Mouse (Mus musculus) cerebellum, adult 8-10 months (tissue): ENCODE data around the gene Rpl36al.
A peak's percentile ranks its signal among the peaks of the same experiment; 100 is the strongest.

Experiments
- DNase-seq: peaks from one replicate; pipeline ENCODE4 v3.0.0; 2022

Rpl36al gene

GRCm38 (mm10) chr12:69183583-69184308, at the start of gene Rpl36al, which contains the start of gene Mgat2:
TSS of gene Rpl36al (minus strand) at chr12:69184083.
TSS of gene Mgat2 (plus strand) at chr12:69184157.
- peak; percentile 99 for DNase-seq

GRCm38 (mm10) chr12:69229251-69229650, 45.4 kb upstream of the Rpl36al start:
- DNase-seq: no peak

GRCm38 (mm10) chr12:69227776-69228466, 44.0 kb upstream of the Rpl36al start, which contains the start of gene Pole2:
TSS of gene Pole2 (minus strand) at chr12:69228195.
- peak; percentile 81 for DNase-seq

GRCm38 (mm10) chr12:69220613-69221277, 36.9 kb upstream of the Rpl36al start:
- no peak for DNase-seq

GRCm38 (mm10) chr12:69216587-69216986, 32.7 kb upstream of the Rpl36al start:
- DNase-seq: no peak

- no peak for DNase-seq
Observed at GRCm38 (mm10) chr12:69215000-69215785, 31.3 kb upstream of the Rpl36al start.

GRCm38 (mm10) chr12:69214393-69214792, 30.5 kb upstream of the Rpl36al start:
- no peak for DNase-seq

- no peak for DNase-seq
Observed at GRCm38 (mm10) chr12:69213186-69213777, 29.4 kb upstream of the Rpl36al start.

- DNase-seq: no peak
Observed at GRCm38 (mm10) chr12:69211057-69211456, 27.2 kb upstream of the Rpl36al start.

- no peak for DNase-seq
Observed at GRCm38 (mm10) chr12:69210056-69210979, 26.4 kb upstream of the Rpl36al start.

- DNase-seq: no peak
Observed at GRCm38 (mm10) chr12:69208520-69208919, 24.6 kb upstream of the Rpl36al start.

- no peak for DNase-seq
Observed at GRCm38 (mm10) chr12:69207926-69208325, 24.0 kb upstream of the Rpl36al start.

GRCm38 (mm10) chr12:69207396-69207795, 23.5 kb upstream of the Rpl36al start:
- DNase-seq: no peak

GRCm38 (mm10) chr12:69204052-69204833, 20.4 kb upstream of the Rpl36al start, which contains the start of gene Gm49384:
TSS of gene Gm49384 (minus strand) at chr12:69204267.
- no peak for DNase-seq

- DNase-seq: no peak
Observed at GRCm38 (mm10) chr12:69198985-69199384, 15.1 kb upstream of the Rpl36al start.

GRCm38 (mm10) chr12:69198164-69198535, 14.3 kb upstream of the Rpl36al start, which contains the start of gene Dnaaf2:
TSS of gene Dnaaf2 (minus strand) at chr12:69198429.
- DNase-seq: no peak

GRCm38 (mm10) chr12:69197378-69198163, 13.7 kb upstream of the Rpl36al start:
- peak; percentile 59 for DNase-seq

- DNase-seq: peak; percentile 59
Observed at GRCm38 (mm10) chr12:69196444-69197377, 12.8 kb upstream of the Rpl36al start, which contains the start of gene Gm49383. TSS of gene Gm49383 (minus strand) at chr12:69197104.
